Mouse (Mus musculus) lung, adult 18-20 months (tissue): ENCODE data around the gene Carhsp1.

Source experiments
- DNase-seq, 2 experiments: peaks; one replicate each; pipeline ENCODE4 v3.0.0; 2022; ENCODE audit warnings: mixed read lengths in 2 of 2

The Carhsp1 gene

GRCm38 (mm10) chr16:8637217-8638051 lies 34.5 kb downstream of the Carhsp1 start, which contains the start of the genes Pmm2 and Tmem186:
Gene Pmm2, plus strand, starts transcription at chr16:8637674.
Gene Tmem186, minus strand, starts transcription at chr16:8637712.
- peak; percentile 85 to 89 for DNase-seq

DNA sequence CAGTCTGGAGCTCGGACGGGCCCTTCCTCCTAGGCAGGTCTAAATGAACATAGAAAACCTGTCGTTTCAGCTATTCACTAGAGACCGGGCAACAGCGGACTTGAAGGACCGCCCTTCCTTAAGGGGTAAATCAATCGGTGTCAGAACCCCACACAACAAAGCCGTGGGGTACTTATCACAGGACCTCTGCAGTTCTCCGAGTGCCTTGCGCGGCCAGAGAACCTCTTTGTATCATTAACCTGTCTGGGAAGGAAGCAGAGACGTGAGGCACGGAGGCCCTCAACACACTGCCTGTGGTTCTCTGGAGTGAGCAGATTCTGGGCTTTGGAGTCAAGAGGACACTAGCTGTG lies 35.1 kb downstream of the Carhsp1 start:
- peak in 1 of 2 experiments; percentile 18 for DNase-seq

DNA sequence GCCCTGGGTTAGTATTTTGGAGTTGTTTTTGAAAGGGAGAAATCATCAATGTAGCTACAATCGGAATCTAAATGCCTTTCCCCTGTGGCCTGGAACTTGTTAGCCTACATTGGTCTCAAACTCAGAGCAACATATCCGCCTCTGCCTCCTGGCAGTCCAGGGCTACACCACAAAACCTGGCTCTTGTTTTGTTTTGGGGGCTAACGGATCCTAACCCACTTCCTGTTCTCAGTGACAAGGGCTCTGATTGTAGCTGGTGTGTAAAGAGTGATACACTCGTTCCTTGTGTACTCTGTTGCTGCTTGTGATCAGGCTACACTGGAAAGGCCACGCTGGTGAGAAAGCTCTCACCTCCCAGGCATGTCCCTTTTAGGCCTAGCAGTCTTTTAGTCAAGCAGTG lies 40.5 kb downstream of the Carhsp1 start:
- DNase-seq = no peak

GRCm38 (mm10) chr16:8630419-8630818 lies 41.5 kb downstream of the Carhsp1 start:
- no peak for DNase-seq

- no peak for DNase-seq
Observed at GRCm38 (mm10) chr16:8620315-8621115, 51.4 kb downstream of the Carhsp1 start.

GRCm38 (mm10) chr16:8619659-8620314 lies 52.2 kb downstream of the Carhsp1 start:
- no peak for DNase-seq

- DNase-seq = no peak
Observed at GRCm38 (mm10) chr16:8613447-8613846, 58.5 kb downstream of the Carhsp1 start.

DNA sequence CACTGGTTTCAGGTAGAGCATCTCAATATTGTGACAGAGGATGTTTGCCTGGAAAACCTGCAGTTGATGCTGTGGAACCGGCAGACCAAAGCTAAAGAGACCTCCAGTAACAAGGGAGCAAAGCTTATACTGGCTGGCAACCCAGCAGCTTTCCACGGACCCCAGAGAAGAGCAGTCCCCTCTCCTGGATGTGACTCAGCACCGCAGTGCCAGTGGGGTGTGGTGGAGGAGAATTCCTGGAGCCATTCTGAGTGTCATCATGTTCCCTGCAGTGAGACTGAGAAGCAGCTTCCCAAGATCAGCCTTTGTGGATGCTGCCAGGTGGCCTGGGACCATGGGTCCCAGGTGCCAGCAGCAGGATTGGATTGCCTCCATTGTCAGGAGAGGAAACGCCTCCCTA lies 58.9 kb downstream of the Carhsp1 start:
- DNase-seq = no peak

DNA sequence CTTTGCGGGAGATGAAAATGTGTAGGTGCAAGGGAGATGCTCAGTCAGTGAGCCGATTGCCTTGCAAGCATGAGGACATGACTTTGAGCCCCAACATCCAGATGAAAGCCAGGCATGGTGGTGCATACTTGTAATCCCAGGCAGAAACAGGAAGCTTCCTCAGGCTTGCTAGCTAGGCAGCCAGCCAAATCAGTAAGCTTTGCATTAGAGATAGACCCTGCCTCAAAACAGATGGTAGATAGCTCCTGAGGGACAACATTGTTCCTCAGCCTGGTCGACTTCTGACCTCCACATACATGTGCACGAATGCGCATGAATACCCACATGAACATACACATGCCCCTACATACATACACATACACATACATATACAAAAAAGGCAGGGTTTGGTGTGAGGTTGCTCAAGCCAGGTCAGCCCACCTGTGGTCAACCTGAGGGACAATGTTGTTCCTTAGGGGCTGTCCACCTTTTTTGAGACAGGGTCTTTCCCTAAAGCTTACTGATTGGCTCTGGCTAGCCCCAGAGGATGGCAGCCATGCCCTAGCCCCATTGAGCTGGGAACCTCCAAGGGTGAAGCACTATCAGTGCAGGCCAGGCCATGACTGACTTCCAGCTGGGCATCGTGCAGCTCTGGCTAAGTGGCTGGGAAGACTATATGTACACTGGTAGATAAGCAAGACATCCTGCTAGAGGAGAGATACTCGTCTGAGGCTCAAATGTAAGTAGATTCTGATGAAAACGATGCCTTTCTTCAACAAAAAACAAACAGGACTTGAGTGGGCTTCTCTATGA lies 59.5 kb downstream of the Carhsp1 start:
- DNase-seq = no peak

DNA sequence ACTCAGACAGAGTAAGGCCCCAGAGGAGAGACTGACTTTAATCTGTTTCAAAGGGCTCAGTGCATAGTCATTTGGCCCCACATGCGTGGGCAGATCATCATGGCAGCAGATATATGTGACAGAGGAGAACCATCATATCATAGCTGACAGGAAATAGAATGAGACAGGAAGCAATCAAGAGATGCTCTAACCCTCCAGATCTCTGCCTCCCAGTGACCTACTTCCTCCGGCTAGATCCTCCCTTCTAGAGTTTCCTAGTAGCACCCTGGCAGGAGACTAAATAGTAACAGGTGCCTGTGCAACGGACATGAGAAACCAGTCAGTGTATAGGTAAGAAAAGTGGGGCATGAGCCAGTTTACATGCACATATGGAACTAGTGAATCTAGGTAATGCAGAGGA lies 61.6 kb downstream of the Carhsp1 start:
- no peak for DNase-seq
